Mouse (Mus musculus) leukemia stem cell, adult 10-12 weeks (primary cell): Measurements from ENCODE around the gene Kmt5a. TPM values are rescaled to one million over a fixed set of nuclear protein-coding genes. Genes with fewer than 3 reads are reported as not detected.

Experiments used
- polyA plus RNA-seq: library from polyadenylated mRNA; stranded (reverse); fragments of >175 nt; gene quantifications from 2 replicates; pipeline ENCODE4 v1.2.3, GENCODE M21; 2012; ENCODE audit warnings: low replicate concordance

Gene Kmt5a
- 106 and 213 TPM in 2 replicates for polyA plus RNA-seq

GRCm38 (mm10) chr5:124439447-124440093 is at the start of gene Kmt5a:
Gene Kmt5a, plus strand, starts transcription at chr5:124439930.

GRCm38 (mm10) chr5:124425412-124426259 is 14.1 kb upstream of the Kmt5a start, which contains the start of gene Sbno1:
Gene Sbno1, minus strand, starts transcription at chr5:124426001.

GRCm38 (mm10) chr5:124482966-124483654 is 43.4 kb downstream of the Kmt5a start, which contains the start of gene Snrnp35:
Gene Snrnp35, plus strand, starts transcription at chr5:124483134.

Other genes with a start within 250 kb of the Kmt5a start
- gene Pitpnm2, start 190.2 kb upstream of the Kmt5a start, polyA plus RNA-seq, result 47.0 and 62.8 TPM in 2 replicates
- 7.0 and 12.1 TPM in 2 replicates for gene Mphosph9, start 112.0 kb upstream of the Kmt5a start, polyA plus RNA-seq
- gene 2810006K23Rik, start 111.8 kb upstream of the Kmt5a start, polyA plus RNA-seq, result 1.3 and 5.2 TPM in 2 replicates
- 211 and 306 TPM in 2 replicates for gene Cdk2ap1, start 76.8 kb upstream of the Kmt5a start, polyA plus RNA-seq
- gene Sbno1, start 13.9 kb upstream of the Kmt5a start, polyA plus RNA-seq, result 7.6 and 10.7 TPM in 2 replicates
- 18.5 and 24.8 TPM in 2 replicates for gene Rilpl2, start 38.4 kb downstream of the Kmt5a start, polyA plus RNA-seq
- 6.7 and 7.4 TPM in 2 replicates for gene Snrnp35, start 43.2 kb downstream of the Kmt5a start, polyA plus RNA-seq
- 2.3 and 6.7 TPM in 2 replicates for gene Rilpl1, start 91.5 kb downstream of the Kmt5a start, polyA plus RNA-seq
- gene Tmed2, start 100.8 kb downstream of the Kmt5a start, polyA plus RNA-seq, result 55.3 and 239 TPM in 2 replicates
- 19.2 and 32.0 TPM in 2 replicates for gene Ddx55, start 112.9 kb downstream of the Kmt5a start, polyA plus RNA-seq
- gene Eif2b1, start 139.2 kb downstream of the Kmt5a start, polyA plus RNA-seq, result 5.5 and 10.5 TPM in 2 replicates
- 1.6 and 6.1 TPM in 2 replicates for gene Gtf2h3, start 139.2 kb downstream of the Kmt5a start, polyA plus RNA-seq
- 6.1 and 27.7 TPM in 2 replicates for gene Atp6v0a2, start 188.6 kb downstream of the Kmt5a start, polyA plus RNA-seq